Mouse (Mus musculus) ES-Bruce4 (cell line): ENCODE data around the gene Mlx. TPM values are rescaled to one million over a fixed set of nuclear protein-coding genes. Genes with fewer than 3 reads are reported as not detected.
A peak's percentile ranks its signal among the peaks of the same experiment; 100 is the strongest.

Experiments
- H3K27ac ChIP-seq: 2 replicates; pipeline ENCODE4 v1.5.1; 2012; ENCODE audit warnings: low read length, inconsistent platforms; ENCODE audit not compliant: insufficient read depth
- H3K27me3 ChIP-seq: 2 replicates; pipeline ENCODE4 v1.6.1; 2012; ENCODE audit warnings: mild to moderate bottlenecking, low read length, inconsistent platforms; ENCODE audit not compliant: control insufficient read depth, poor library complexity, insufficient read depth, severe bottlenecking
- H3K36me3 ChIP-seq: 2 replicates; pipeline ENCODE4 v1.6.1; 2012; ENCODE audit warnings: inconsistent platforms, mild to moderate bottlenecking, low read length, moderate library complexity; ENCODE audit not compliant: control insufficient read depth, poor library complexity, insufficient read depth, severe bottlenecking
- H3K4me1 ChIP-seq: one replicate; pipeline ENCODE4 v1.8.1; 2011; ENCODE audit warnings: low read length; ENCODE audit not compliant: control insufficient read depth, insufficient read depth
- H3K4me3 ChIP-seq: 2 replicates; pipeline ENCODE4 v1.5.1; 2011; ENCODE audit warnings: low read depth, mild to moderate bottlenecking, low read length
- H3K9ac ChIP-seq: 2 replicates; pipeline ENCODE4 v1.6.1; 2012; ENCODE audit warnings: low read depth, mild to moderate bottlenecking, inconsistent platforms; ENCODE audit not compliant: poor library complexity, severe bottlenecking
- H3K9me3 ChIP-seq: replicated peaks from 2 replicates; pipeline ENCODE4 v1.6.1; 2012; ENCODE audit warnings: mild to moderate bottlenecking, low read length, inconsistent platforms; ENCODE audit not compliant: control insufficient read depth, poor library complexity, insufficient read depth, severe bottlenecking
- CTCF ChIP-seq: IDR thresholded peaks from one replicate; pipeline ENCODE4 v1.8.1; 2011; ENCODE audit warnings: low read depth, low read length
- EP300 ChIP-seq: IDR thresholded peaks from 2 replicates; pipeline ENCODE4 v1.6.1; 2011; ENCODE audit warnings: low read depth, low read length; ENCODE audit not compliant: insufficient read depth
- POLR2A ChIP-seq: IDR thresholded peaks from one replicate; pipeline ENCODE4 v1.8.1; 2011; ENCODE audit warnings: low read length; ENCODE audit not compliant: insufficient read depth
- polyA plus RNA-seq: library from polyadenylated mRNA; stranded (reverse); fragments of >200 nt; gene quantifications from 2 replicates; pipeline ENCODE4 v1.2.4, GENCODE M21; 2011; ENCODE audit warnings: low read depth; ENCODE audit not compliant: missing spikeins, insufficient read depth, insufficient read length

Gene Mlx
- polyA plus RNA-seq, 1 experiment = 40.5 TPM

- H3K4me1 ChIP-seq = peaks cover 3% of the 10 kb centered on the region
- H3K27ac ChIP-seq = no peak overlapping the region
- H3K36me3 ChIP-seq = peaks cover 18% of the 10 kb centered on the region
- H3K4me3 ChIP-seq = no peak overlapping the region
- H3K27me3 ChIP-seq = no peaks in the 10 kb centered on the region
- no peaks in the 10 kb centered on the region for H3K9me3 ChIP-seq
- H3K9ac ChIP-seq = 0 out of 2 replicates have a peak overlapping the region, but pooled peaks have one; percentile 74
- TF ChIP-seq CTCF (no peak), EP300 (no peak)
Measured at GRCm38 (mm10) chr11:101085617-101086322, 1.3 kb upstream of the Mlx start.

- peak overlapping the region; percentile 74; the same call in 1 of the 2 replicates for H3K9ac ChIP-seq
- peaks cover 3% of the 10 kb centered on the region for H3K4me1 ChIP-seq
- H3K4me3 ChIP-seq = no peak overlapping the region
- peak overlapping the region; percentile 62; the same call in 1 of the 2 replicates for H3K27ac ChIP-seq
- no peaks in the 10 kb centered on the region for H3K27me3 ChIP-seq
- no peaks in the 10 kb centered on the region for H3K9me3 ChIP-seq
- peaks cover 22% of the 10 kb centered on the region for H3K36me3 ChIP-seq
- TF ChIP-seq CTCF (no peak), EP300 (no peak), POLR2A (no peak)
Measured at GRCm38 (mm10) chr11:101086323-101086674, 778 bp upstream of the Mlx start.

- no peak for TF ChIP-seq POLR2A
- TF ChIP-seq EP300 = no peak
- no peak for TF ChIP-seq CTCF
- no peaks in the 10 kb centered on the region for H3K9me3 ChIP-seq
- H3K9ac ChIP-seq = peak overlapping the region; percentile 74
- H3K4me3 ChIP-seq = peak overlapping the region; percentile 68
- no peak overlapping the region for H3K27ac ChIP-seq
- H3K27me3 ChIP-seq = no peaks in the 10 kb centered on the region
- H3K36me3 ChIP-seq = peaks cover 36% of the 10 kb centered on the region
- H3K4me1 ChIP-seq = peaks cover 3% of the 10 kb centered on the region
Measured at GRCm38 (mm10) chr11:101087682-101088055, 592 bp downstream of the Mlx start.

GRCm38 (mm10) chr11:101089931-101090330 is 2.9 kb downstream of the Mlx start:
- TF ChIP-seq POLR2A = no peak
- TF ChIP-seq CTCF = no peak
- no peak for TF ChIP-seq EP300
- H3K4me1 ChIP-seq = peaks cover 1% of the 10 kb centered on the region
- H3K4me3 ChIP-seq = no peak overlapping the region
- H3K9me3 ChIP-seq = no peaks in the 10 kb centered on the region
- H3K27me3 ChIP-seq = no peaks in the 10 kb centered on the region
- no peak overlapping the region for H3K27ac ChIP-seq
- H3K9ac ChIP-seq = no peak overlapping the region
- peaks cover 46% of the 10 kb centered on the region for H3K36me3 ChIP-seq

GRCm38 (mm10) chr11:101094930-101095313 is 7.8 kb downstream of the Mlx start:
- H3K27me3 ChIP-seq = no peaks in the 10 kb centered on the region
- peak overlapping the region; percentile 91 for H3K9ac ChIP-seq
- no peak overlapping the region for H3K27ac ChIP-seq
- no peaks in the 10 kb centered on the region for H3K4me1 ChIP-seq
- H3K4me3 ChIP-seq = peak overlapping the region; percentile 97
- H3K9me3 ChIP-seq = no peaks in the 10 kb centered on the region
- TF ChIP-seq CTCF = no peak
- TF ChIP-seq POLR2A = no peak
- TF ChIP-seq EP300 = no peak
- H3K36me3 ChIP-seq = peaks cover 57% of the 10 kb centered on the region

GRCm38 (mm10) chr11:101095314-101096024 is 8.4 kb downstream of the Mlx start, which contains the start of gene Psmc3ip:
Gene Psmc3ip, minus strand, starts transcription at chr11:101095436.
- no peak for TF ChIP-seq POLR2A
- peak; percentile 70 for TF ChIP-seq CTCF
- no peak for TF ChIP-seq EP300
- Histone ChIP-seq H3K36me3 (peaks cover 57% of the 10 kb centered on the region), H3K27ac (peak within 1 kb of the TSS; percentile 55; the same call in 1 of the 2 replicates), H3K9me3 (no peaks in the 10 kb centered on the region), H3K4me1 (no peaks in the 10 kb centered on the region), H3K4me3 (peak within 1 kb of the TSS; percentile 97), H3K27me3 (no peaks in the 10 kb centered on the region), H3K9ac (peak within 1 kb of the TSS; percentile 91)
